Mouse (Mus musculus) cerebellum, adult 9-11 months (tissue): ENCODE measurements at regions not wholly inside any gene's neighbourhood (a gene's known extent, or its start where the extent isn't known, plus 50 kb on each side); places are given as distances from the start of the nearest gene placed in this dataset.

ENCODE experiments used
- DNase-seq: peaks from one replicate; pipeline ENCODE4 v3.0.0; 2022

DNA sequence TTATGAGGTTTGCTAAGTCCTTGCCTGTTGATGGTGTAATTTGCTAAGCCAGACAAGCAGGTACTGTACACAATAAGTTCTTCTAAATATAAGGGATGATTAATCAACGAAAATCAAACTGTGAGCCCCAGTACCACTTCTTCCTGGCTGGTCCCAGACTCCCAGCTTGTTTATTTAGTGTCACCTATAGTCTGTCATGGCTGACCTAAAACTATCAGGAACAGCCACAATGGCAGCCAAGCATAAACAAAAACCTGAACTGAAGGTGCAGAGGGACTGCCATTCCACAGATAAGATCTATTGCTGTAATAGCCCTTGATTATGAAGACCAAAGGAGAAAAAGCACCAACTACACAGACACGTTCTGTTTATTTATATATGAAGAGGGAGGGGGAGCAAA lies 180.9 kb upstream of the Dph6 start:
- DNase-seq: no peak

DNA sequence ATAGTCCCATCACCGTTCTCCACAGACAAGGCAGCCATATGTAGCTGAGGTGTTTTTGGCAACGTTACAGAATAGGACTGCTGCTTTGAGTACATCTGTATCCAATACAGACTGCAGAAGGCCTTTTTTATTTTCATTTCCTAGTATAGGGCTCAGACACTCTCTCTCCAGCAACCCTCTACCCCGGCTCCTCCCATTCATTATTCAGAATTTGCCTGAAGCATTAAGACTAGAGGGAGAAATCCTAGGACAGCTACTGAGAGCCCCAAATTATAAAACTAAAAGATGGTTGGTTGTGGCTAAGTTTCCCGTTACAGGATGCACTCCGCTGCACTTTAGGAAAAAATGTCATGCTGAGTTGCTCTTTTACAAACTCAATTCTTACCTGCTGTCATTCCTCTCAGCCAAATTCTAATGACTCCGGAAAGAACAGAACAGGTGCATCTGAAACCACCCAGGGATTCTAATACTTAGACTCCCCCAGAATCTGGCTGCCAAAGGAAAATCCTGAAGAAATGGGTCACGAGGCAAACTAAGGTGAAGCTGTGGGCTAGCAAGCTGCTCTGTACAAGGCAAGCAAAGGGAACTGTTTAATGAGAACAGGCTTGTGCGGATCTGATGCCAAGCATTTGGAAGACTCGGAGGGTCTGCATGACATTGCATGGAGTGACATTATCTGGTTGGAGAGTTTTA lies 189.1 kb upstream of the Dph6 start:
- DNase-seq: peak; percentile 57

DNA sequence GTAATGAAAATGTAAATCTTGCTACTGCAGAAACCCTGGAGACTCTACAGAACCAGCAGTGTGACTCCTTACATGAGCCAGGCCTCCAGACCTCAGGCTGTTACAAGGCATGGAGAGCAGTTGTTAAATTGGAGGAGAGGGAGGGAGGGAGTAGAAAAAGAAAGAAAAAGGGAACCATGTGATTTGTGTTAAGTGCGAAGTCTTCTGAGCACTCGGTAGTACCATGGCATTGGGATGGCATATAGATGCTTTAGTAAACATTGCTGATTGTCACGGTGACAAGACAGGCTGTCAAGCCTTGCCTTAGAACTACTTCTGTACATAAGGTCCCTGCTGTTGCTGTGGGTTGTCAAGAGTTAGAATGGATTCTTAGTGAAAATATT lies 189.6 kb upstream of the Dph6 start:
- DNase-seq: no peak

DNA sequence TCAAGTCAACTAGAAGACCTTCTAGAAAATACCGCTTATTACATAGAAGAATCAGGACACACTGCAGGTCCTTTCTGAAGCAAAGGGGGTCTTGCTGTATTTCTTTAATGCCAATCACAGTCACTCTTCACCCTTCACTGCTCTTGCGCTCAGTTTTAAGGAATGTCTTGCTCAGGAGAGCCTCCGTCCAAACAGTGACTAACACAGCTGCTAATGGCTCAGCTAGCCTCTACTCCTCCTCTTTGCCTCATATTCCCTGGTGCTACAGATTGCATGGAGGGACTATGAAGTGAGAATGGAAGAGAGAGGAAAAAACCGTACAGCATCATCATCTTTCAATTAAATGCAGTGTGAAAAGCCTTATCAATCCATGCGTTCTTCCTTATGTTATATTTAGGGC lies 193.7 kb upstream of the Dph6 start:
- no peak for DNase-seq

DNA sequence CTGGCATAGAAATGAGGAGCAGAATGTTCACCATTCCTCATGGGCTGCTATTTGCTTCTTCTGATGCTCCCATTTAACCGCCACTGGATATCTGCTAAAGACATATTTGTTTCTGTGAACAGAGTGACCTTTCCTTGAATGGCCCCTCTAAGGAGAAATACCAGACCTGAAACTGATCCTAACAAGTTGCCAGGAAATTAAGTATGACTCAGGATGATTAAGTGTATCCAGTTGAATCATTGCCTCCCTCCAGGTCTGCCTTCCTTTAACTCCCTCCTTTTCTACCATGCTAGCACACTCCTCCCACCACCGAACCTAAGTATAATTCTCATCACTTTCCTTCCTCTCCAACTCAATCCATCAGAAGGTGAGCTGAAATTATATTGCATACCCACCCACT lies 194.2 kb upstream of the Dph6 start:
- no peak for DNase-seq

DNA sequence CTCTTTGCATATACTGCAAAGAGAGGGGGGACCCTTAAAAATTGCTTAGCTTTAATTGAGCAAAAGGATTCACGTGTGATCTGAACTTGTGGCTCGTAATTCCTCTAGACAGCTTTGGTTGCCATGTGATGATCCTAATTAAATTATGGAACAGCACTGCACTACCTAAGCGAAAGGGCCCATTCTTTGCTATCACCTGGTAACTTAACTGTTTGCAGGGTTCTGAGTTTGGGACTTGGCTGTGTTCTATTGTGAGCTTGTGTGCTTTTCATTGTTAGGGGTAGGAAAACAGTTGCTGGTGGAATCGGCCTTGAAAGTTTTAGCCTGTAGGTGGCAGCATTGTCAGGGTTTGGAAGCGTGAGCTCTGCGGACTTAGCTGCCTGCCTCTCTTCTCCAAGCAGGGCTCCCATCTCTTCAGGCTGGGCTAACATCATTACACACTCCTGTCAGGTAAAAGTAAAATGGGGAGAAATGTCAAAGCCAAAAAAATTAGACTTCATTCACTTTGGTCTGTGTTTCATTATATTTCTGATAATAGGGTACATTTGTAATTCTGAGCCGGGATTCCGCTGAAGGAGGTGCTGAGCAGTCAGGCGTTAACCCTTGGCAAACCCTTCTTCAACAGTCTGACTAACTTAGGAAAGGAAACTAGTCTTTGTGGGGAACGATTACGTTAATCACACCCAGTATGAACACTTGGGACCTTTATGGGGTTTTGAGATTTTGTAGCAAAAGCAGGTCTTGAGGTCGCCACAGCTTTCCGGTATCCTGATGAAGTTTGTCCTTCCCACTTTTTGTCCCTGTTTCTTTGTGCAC lies 199.2 kb upstream of the Dph6 start:
- peak; percentile 40 for DNase-seq

DNA sequence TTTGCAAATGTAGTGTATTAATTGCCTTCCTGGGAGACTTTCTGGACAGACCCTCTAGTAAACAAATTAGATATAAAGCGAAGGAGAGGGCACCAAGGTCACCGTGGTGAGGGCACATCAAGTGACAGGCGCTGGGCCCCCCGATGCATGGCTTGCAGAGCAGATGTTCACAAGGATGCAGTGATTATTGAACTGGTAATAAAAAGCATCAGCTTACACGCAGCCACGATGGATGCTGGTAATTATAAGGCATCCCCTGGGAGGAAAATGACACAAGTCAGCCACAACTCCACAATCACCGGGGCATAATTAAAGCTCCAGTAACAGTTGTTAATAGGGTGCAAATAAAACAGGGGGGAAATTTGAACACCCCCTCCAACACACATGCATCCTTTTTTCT lies 217.5 kb upstream of the Dph6 start:
- no peak for DNase-seq

DNA sequence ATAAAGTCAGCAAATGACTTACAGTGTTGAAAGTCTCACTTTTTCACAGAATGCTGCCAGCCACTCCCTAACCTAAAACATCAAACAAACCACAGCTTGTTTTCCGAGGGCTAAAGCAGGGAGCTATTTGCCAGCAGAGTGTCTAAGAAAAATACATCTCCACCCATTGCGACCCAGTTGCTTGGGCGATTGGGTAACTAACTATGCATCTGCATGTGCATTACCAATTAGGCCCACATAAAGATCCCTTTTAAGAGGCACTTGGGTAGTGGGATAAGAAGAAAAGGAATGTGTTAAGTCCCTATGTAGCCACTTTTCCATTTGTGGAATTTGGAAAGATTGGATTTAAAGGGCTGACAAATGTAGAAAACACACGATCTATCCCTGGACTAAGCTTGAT lies 218.3 kb upstream of the Dph6 start:
- DNase-seq: no peak

DNA sequence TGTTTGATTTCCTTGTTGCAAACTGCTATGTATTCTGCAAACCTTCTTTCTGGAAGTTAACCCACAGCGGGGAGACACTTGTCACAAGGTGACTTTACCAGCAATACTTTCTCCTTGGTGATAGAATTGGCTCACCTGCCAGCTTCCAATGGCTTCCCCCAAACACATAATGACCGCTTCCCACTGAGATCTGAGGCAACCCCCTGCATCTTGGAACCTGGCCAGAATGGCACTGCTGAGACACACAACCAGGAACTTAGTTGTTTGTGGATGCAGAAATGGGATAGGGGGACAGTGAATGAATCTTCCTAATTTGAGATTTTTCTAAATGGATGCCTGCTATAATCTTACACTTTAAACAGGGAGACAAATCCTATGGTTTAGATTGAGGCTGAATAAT lies 224.3 kb upstream of the Dph6 start:
- no peak for DNase-seq

DNA sequence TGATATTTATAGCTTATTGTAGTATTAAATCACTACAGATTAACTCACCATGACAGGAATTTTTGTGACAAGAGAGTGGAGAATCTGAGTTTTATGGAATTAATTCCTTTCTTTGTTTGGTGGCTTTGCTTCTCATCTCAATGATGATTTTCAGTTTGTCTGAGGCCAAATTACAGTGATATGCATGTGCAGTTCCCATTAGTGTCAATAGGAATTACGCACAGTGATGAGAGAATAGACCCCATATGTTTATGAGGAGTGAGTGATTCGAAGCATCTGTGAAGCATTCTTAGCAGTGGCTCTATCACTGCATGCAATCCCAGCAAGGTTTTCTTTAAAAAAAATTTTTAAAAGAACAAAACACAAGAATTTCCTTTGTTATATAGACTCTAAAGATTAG lies 225.0 kb upstream of the Dph6 start:
- no peak for DNase-seq

DNA sequence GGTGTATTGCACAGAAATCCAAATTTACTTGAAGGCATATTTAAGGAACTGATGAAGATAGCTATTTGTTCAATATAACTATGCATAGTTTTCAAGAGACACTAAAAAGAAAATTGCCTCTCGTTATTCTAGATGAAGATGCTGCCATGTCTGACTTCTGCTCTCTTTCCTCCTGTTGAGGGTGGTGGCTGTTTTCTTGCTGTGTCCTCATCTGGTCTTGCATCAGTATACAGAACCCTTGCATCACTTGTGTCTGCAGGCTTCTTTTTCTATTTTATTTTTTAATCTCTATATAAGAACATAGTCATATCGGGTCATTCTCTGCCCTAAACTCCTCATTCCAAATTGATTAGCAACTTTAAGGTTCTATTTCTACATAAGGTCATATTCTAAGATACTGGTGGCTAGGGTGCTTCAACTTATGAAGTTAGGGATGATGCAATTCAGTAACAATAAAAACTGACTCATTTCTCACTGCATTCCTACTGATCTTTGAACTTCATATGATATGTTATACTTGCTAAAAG lies 231.0 kb upstream of the Dph6 start:
- no peak for DNase-seq

DNA sequence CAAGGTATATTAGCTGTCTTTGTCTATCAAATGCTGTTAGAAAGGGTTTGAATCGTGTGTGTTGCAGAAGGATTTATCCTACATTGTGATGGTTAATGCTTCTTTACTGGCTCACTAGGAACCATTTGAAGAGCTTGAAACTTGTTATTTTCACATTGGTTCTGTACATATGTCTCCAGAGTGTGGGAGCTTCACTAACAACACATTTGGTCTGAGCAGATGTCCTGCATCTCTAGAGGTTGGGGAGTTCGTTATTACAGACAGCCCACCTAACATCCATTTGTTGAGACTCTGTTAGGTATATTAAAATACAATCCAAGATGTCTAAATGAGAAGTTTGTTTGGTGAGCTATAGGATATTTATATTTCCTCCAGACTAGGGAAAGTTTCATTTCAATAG lies 244.0 kb upstream of the Dph6 start:
- no peak for DNase-seq

DNA sequence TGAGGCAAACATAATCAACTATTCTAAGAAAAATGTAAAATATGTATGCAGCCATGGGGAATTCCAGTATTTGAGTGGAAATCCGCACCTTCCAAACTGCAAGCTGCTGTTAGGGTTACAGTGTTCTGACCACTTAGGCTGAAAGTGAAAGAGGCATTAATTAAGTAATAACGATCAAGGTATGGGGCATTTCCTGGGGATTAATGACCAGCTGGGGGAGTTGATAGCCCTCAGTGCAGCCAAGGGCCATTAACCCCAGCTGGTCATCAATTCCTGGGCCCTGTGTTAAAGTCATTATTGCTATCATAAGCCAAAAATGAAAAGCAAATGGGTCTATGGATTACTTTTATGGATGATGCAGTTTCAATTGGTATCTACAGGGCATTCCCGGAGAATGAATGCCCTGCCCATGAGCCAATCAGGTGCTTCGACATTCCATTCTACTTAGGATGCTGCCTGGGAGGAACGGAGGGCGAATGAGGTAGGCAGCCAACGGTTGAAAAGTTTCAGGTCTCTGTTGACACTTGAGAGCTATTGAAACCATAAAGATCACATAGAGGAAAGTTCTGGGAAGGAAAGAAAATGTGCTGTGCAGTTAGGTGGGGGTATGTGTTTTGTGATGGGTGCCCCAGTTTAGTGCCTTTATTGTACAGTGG lies 257.2 kb upstream of the Dph6 start:
- no peak for DNase-seq

DNA sequence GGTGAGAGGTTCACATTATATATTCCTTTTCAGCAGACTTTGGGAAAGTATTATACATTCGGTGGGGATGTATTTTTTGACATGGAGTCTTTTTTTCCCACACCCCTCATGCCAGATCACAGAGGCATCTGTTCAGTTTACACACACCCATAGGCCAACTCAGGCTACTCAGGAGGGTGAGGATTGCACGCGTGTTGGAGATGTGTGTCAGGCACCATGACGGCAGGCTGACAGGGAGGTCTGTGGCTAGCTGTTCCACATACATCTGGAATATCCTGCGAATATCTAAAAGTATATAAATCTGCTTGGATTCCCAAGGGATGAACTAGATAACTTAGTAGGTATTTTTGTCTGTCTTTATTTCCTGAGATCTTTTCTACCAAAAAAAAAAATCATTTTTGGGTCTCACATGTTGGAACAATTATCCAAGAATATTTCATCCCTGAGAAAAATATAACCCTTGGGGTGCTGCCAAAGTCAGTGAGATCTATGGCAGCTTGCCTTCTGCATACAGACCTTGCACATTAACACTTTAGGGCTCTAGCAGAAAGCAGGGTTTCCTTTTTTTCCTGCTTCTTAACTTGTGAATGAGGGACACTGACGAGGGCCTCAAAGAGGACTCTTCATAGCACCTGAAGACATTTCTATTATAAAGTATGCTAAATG lies 260.4 kb upstream of the Dph6 start:
- no peak for DNase-seq

DNA sequence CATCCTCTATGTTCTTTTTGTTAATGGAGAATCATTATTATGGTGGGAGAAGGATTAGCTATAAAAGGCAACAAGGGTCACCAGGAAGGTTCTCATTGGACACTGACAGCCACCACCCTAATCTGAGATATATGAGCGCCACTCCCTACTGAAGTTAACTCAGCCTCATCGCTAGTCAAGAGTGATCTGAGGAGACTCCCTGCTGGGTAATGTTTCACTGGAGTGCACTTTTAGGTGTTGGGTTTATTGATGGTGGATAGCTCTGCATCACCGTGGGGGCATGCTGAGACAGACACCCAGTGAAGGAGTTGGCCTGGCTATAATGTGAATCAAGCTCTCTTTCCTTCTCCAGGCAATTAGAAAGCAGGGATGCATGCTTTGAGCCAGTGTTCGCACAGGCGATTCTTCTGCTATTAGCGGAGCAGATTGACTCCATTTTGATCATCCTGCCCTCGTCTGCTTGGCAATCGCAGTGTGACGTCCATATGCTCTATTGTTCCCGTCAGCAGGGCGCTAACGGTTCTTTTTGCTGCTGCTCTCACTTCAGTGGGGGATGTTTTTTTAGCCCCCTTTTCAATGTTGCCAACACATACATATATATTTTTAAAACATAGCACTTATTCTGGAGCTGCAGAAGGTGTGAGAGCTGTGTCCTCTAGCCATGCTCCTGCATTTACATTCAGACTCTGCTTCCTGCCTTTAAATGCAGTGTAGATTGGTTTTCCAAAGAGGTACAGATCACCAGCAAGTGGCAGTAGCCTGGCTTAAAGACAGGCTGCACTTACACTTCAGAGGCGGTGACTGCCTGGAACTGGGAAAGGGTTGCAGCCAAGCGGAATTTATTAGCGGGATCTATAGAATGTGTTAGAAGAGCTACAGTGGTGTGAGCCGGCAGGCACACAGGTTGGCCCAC lies 263.9 kb upstream of the Dph6 start:
- no peak for DNase-seq

DNA sequence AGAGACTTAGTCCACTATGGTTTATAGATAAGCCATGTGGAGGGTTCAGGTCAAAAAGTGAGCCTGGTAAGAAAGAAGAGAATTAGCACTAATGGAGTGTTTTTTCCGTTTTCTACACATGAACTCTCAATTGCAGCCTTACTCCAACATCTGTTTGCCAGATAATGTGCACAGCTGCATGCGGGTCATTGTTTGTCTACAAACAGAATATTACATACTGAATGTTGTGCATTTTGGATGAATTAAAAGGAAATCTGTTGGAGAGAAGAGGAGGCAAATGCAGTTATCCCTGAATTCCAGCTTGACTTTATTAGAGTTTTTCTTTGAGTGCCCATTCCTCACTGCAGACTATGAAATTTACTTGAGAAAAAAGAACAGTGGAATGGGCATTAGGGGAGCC lies 269.1 kb upstream of the Dph6 start:
- DNase-seq: no peak

DNA sequence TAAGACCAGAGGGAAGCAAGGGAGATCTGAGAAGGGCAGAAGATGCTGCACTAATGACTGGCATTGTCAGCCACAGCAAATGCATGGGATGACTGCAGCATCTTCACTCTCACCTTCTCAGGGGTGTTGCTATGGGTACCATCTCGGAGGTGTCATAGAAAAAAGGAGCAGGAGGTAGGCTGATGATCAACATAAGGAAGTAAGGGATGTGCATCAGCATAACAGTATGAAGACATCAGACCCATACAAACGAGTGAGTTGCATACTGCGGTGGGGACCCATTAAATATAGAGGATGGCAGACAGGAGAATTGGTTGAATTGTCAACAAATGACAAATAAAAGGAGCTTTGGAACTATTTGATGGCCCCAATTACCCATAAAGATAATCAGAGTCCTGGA lies 280.7 kb upstream of the Dph6 start:
- no peak for DNase-seq

DNA sequence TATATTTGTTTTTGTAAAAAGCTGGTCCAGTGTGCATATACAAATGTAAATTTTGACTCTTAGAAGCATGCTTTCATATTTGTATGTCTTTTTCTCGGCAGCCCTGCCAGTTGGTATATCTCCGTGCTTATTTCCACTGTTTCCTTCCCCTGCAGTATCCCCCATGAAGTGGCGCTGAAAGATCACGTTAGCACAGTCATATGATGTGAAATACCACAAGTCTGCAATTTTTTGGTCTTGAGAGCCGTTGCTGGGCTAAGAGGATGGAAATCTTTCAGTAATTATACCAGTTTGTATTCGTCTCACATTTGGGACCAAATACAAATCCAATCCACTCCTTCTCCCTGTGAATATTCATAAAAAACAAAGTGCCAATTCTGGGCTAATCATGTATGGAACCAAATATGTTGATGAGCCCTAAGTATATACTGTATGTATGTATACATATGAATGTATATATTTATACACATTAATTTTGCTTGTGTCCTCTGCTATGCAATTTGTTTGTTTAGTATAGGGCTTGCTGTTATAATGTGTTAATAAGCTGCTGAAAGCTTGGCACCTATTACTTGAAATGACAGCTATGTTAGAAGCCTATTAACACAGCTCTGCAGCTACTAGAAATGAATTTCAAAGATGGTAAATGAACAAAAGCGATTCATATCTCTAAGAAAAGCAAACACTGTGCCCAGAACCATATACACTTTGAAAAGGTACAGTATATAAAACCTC lies 283.8 kb upstream of the Dph6 start:
- DNase-seq: no peak

DNA sequence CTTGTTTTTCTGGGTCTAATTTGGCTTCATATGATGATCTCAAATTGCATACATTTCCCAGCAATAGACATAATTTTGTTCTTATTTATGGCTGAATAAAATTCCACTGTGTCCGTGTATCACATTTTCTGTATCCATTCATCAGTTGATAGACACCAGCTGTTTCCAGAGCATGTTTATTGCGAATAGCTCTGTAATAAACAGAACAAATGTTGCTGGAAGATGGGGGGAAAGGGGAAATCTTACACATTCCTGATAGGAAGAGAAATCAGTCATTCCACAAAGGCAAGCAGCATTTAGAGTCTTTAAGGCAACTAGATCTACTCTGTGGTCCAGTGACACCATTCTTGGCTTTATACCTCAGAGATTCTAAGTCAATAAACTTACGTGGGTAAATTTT lies 311.3 kb upstream of the Dph6 start:
- no peak for DNase-seq

DNA sequence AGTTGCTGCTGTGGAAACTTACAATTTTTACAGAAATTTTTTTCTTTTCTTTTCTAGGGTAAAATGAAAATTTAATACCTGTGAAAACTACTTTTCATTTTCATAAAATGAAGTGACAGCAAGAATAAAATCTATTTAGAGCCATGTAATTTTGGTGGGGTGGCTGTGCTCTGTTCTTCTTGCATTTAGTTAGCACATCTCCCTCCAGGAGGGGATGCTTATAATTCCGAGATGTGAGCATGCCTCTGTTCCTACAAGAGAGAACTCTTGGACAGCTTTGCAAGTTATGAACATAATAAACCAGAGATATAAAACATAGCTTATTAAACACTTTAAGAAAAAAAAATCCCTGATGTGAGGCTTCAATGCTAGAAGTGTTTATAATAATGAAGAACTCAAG lies 313.9 kb upstream of the Dph6 start:
- no peak for DNase-seq

DNA sequence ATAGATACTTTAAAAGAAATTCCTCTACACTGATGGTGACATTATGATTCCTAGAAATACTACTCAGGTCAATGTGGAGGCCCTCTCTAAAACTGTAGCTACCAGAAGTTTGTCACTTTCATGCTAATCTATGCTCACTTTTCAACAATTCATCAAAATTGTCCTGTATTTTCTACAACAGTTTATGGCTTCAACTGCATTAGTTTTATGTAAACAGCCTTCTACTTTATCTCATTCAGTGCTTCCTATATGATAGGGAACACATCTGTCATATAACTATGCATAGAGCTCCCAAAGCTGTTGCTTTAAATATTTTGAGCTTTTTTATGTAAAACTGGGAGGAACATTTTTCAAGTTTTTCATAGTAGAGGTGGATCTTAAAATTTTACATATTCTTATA lies 338.7 kb upstream of the Dph6 start:
- no peak for DNase-seq

DNA sequence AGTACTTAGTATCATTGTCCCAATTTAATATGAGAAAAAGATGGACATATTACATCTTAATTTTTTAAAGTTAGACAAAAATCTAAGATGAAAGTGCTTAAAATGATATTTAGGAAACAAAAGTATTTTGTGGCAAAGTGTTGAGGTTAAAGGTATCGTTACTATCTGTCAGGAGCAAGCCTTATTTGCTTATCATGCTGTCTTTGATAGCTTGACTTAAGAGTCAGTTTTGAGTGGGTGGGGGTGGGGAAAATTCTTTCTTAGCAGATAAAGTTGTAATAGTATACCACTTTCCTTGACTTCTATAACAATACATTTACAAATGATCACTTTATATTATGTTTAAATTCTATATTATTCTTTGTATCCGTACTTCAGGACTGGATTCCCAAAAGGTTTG lies 339.1 kb upstream of the Dph6 start:
- DNase-seq: no peak
